Mouse (Mus musculus): ENCODE data around the gene Wipf3.

The Wipf3 gene

GRCm38 (mm10) chr6:54478646-54479324 lies 49.4 kb downstream of the Wipf3 start:
- peak; percentile 61 to 63 for DNase-seq

GRCm38 (mm10) chr6:54481390-54482112 lies 52.1 kb downstream of the Wipf3 start:
- no peak for DNase-seq

GRCm38 (mm10) chr6:54485000-54485399 lies 55.6 kb downstream of the Wipf3 start:
- no peak for DNase-seq

- DNase-seq = no peak
These were observed 56.1 kb downstream of the Wipf3 start for GRCm38 (mm10) chr6:54485435-54485901.

GRCm38 (mm10) chr6:54485973-54486569 lies 56.7 kb downstream of the Wipf3 start:
- DNase-seq = no peak

GRCm38 (mm10) chr6:54491074-54491473 lies 61.7 kb downstream of the Wipf3 start:
- DNase-seq = no peak

GRCm38 (mm10) chr6:54494097-54494496 lies 64.7 kb downstream of the Wipf3 start:
- DNase-seq = no peak

- no peak for DNase-seq
These were observed 65.4 kb downstream of the Wipf3 start for GRCm38 (mm10) chr6:54494612-54495398.

- peak; percentile 65 to 66 for DNase-seq
These were observed 66.8 kb downstream of the Wipf3 start for GRCm38 (mm10) chr6:54496214-54496613.

- DNase-seq = no peak
These were observed 73.3 kb downstream of the Wipf3 start for GRCm38 (mm10) chr6:54502661-54503115.

GRCm38 (mm10) chr6:54506318-54506717 lies 76.9 kb downstream of the Wipf3 start:
- DNase-seq = no peak

GRCm38 (mm10) chr6:54507002-54507401 lies 77.6 kb downstream of the Wipf3 start:
- DNase-seq = peak; percentile 67 to 70

- no peak for DNase-seq
These were observed 78.4 kb downstream of the Wipf3 start for GRCm38 (mm10) chr6:54507808-54508207.

GRCm38 (mm10) chr6:54508256-54508793 lies 78.9 kb downstream of the Wipf3 start:
- DNase-seq = no peak

- peak; percentile 45 to 54 for DNase-seq
These were observed 79.9 kb downstream of the Wipf3 start for GRCm38 (mm10) chr6:54509264-54509663.

GRCm38 (mm10) chr6:54512256-54512655 lies 82.9 kb downstream of the Wipf3 start:
- peak in 1 of 2 experiments; percentile 38 for DNase-seq

GRCm38 (mm10) chr6:54516512-54517134 lies 87.2 kb downstream of the Wipf3 start:
- no peak for DNase-seq

- DNase-seq = peak; percentile 71 to 75
These were observed 89.4 kb downstream of the Wipf3 start for GRCm38 (mm10) chr6:54518758-54519157.

- no peak for DNase-seq
These were observed 99.3 kb downstream of the Wipf3 start for GRCm38 (mm10) chr6:54528666-54529065.

- DNase-seq = no peak
These were observed 100.8 kb downstream of the Wipf3 start for GRCm38 (mm10) chr6:54530182-54530581.

GRCm38 (mm10) chr6:54531048-54531481 lies 101.7 kb downstream of the Wipf3 start:
- DNase-seq = peak; percentile 53 to 61

- no peak for DNase-seq
These were observed 106.1 kb downstream of the Wipf3 start for GRCm38 (mm10) chr6:54535485-54535884.

Data from cerebellum, postnatal 36 days (tissue).